Mouse (Mus musculus) liver, embryonic 12.5 days (tissue): ENCODE measurements around the gene Bak1. TPM values are rescaled to one million over a fixed set of nuclear protein-coding genes. Genes with fewer than 3 reads are reported as not detected.
A peak's percentile ranks its signal among the peaks of the same experiment; 100 is the strongest.

Source experiments
- ATAC-seq: fragments of 200-750 bp; cut with Nextera tagmentation; 2 replicates; pipeline ENCODE4 v1.8.0; 2017; ENCODE audit warnings: moderate number of reproducible peaks, mild to moderate bottlenecking, moderate library complexity
- H3K27ac ChIP-seq: fragments of 300-500 bp; sonication (generic); 2 replicates; pipeline ENCODE4 v1.5.1; 2016; ENCODE audit warnings: mild to moderate bottlenecking
- H3K27me3 ChIP-seq: fragments of 300-500 bp; sonication (generic); replicated peaks from 2 replicates; pipeline ENCODE4 v1.6.1; 2016; ENCODE audit warnings: mild to moderate bottlenecking, moderate library complexity
- H3K36me3 ChIP-seq: fragments of 300-500 bp; sonication (generic); 2 replicates; pipeline ENCODE4 v1.6.1; 2016; ENCODE audit warnings: mild to moderate bottlenecking, moderate library complexity
- H3K4me1 ChIP-seq: fragments of 300-500 bp; sonication (generic); 2 replicates; pipeline ENCODE4 v1.6.1; 2016
- H3K4me2 ChIP-seq: fragments of 300-500 bp; sonication (generic); 2 replicates; pipeline ENCODE4 v1.6.1; 2016; ENCODE audit warnings: mild to moderate bottlenecking, moderate library complexity
- H3K4me3 ChIP-seq: fragments of 300-500 bp; sonication (generic); 2 replicates; pipeline ENCODE4 v1.5.1; 2016; ENCODE audit warnings: mild to moderate bottlenecking, moderate library complexity
- H3K9ac ChIP-seq: fragments of 300-500 bp; sonication (generic); 2 replicates; pipeline ENCODE4 v1.6.1; 2016; ENCODE audit warnings: mild to moderate bottlenecking, moderate library complexity
- H3K9me3 ChIP-seq: fragments of 300-500 bp; sonication (generic); replicated peaks from 2 replicates; pipeline ENCODE4 v1.6.1; 2016; ENCODE audit warnings: mild to moderate bottlenecking, moderate library complexity
- WGBS: fragments of 180-500 bp; shearing (Covaris S2); methylation state at CpG from one replicate; pipeline ENCODE4 v1.1.7; 2016; ENCODE audit not compliant: insufficient replicate concordance; 5-methylcytosine and 5-hydroxymethylcytosine counted together
- polyA plus RNA-seq: library from polyadenylated mRNA; unstranded; fragments of >200 nt; fragmentation: Nextera tagmentation; extraction: Ambion mirVana; gene quantifications from 2 replicates; pipeline ENCODE4 v1.2.1, GENCODE M21; 2016

The Bak1 gene
- polyA plus RNA-seq, 1 experiment from 2014 or later = 3.2 TPM

DNA sequence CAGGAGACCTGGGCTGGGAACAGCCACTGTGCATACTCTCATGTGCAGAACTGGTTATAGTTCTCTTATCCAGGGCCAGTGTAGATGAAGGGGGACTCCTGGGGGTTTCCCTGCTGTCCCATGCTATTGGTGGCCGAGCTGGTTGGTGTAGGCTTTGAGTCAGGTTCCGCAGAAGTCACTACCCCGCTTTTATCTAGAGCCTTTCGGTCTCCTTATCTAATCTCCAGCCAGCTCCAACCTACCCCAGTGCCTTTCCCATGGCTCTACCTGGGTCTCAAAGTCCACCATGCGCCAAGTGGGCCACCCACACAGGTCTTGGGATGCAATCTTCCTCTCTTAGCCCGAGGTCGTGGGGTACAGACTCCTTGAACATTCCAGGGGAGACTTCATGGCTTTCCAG lies 37.3 kb upstream of the Bak1 start:
- WGBS = 36% methylated on average over 7 of the region's 7 CpGs
- Histone ChIP-seq H3K9ac (no peak overlapping the region), H3K4me2 (no peak overlapping the region), H3K27me3 (no peaks in the 10 kb centered on the region), H3K36me3 (no peaks in the 10 kb centered on the region), H3K4me3 (no peak overlapping the region), H3K4me1 (peaks cover 30% of the 10 kb centered on the region), H3K27ac (no peak overlapping the region), H3K9me3 (no peaks in the 10 kb centered on the region)
- ATAC-seq = no peak

DNA sequence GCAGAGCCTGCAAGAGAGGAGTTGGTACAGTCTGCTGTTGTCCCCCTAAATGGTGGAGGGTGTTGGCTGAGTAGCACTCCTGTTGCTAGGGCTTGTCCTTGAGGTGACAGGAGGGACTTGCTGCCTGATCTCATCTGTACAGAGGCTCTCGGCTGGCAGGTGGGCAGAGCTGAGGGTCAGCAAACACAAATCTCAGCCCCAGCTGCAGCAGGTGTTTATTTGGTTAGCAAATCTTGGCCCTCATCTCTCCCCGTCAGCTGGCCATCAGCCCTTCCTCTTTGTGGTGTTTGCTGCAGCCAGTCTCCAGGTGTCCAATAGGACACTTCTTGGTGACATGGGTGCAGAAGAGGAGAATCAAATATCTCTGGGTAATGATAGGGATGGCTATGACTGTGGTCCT lies 35.4 kb upstream of the Bak1 start:
- H3K36me3 ChIP-seq = no peaks in the 10 kb centered on the region
- H3K9me3 ChIP-seq = no peaks in the 10 kb centered on the region
- ATAC-seq = no peak
- 45% methylated on average over 2 of the region's 2 CpGs for WGBS
- H3K27me3 ChIP-seq = peaks cover 18% of the 10 kb centered on the region
- H3K4me2 ChIP-seq = no peak overlapping the region
- H3K4me3 ChIP-seq = no peak overlapping the region
- peaks cover 25% of the 10 kb centered on the region for H3K4me1 ChIP-seq
- no peak overlapping the region for H3K9ac ChIP-seq
- H3K27ac ChIP-seq = no peak overlapping the region

DNA sequence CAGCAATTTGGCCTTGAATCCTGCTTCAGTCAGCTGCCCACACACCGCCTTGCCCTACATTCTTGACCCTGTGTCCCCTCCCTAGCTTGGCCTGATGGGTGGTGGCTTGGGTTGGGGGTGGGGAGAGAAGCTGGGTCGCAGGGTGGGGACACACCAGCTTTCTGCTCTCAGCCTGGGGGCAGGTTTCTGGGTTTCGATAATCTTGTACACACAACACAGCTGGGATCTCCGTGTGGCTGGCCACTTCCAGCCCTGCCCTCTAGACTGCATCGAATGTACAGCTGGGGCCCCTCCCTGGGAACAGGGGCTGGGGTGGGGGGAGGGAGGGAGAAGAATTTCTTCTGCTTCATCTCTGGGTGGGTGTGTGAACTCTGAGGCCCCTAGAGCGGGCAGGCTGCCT lies 34.9 kb upstream of the Bak1 start:
- no peak overlapping the region for H3K4me3 ChIP-seq
- WGBS = 34% methylated on average over 6 of the region's 6 CpGs
- H3K4me1 ChIP-seq = peaks cover 25% of the 10 kb centered on the region
- peaks cover 23% of the 10 kb centered on the region for H3K27me3 ChIP-seq
- no peak overlapping the region for H3K9ac ChIP-seq
- no peaks in the 10 kb centered on the region for H3K9me3 ChIP-seq
- H3K36me3 ChIP-seq = no peaks in the 10 kb centered on the region
- no peak overlapping the region for H3K4me2 ChIP-seq
- no peak overlapping the region for H3K27ac ChIP-seq
- ATAC-seq = no peak

DNA sequence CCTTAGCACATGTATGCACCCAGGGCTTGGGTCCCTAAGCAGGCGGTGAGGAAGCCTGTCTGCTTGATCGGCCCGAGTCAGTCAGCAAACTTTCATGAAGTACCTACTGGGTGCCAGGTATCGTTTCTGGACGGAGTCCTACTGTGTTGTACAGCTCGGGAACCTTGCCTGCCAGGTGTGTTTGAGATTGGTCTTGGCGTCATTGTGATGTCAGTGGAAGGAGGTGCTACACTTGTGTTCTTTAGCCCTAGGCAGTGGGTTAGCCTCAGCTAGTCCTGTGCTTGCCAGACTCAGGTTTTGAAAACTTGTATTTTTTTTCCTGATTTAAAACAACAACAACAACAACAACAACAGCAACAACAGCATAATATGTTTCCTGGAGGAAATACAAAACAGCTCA lies 33.9 kb upstream of the Bak1 start:
- ATAC-seq = no peak
- Histone ChIP-seq H3K27me3 (peaks cover 33% of the 10 kb centered on the region), H3K4me1 (peaks cover 33% of the 10 kb centered on the region), H3K36me3 (no peaks in the 10 kb centered on the region), H3K4me3 (no peak overlapping the region), H3K4me2 (no peak overlapping the region), H3K9me3 (no peaks in the 10 kb centered on the region), H3K27ac (no peak overlapping the region), H3K9ac (no peak overlapping the region)
- 71% methylated on average over 7 of the region's 7 CpGs for WGBS

DNA sequence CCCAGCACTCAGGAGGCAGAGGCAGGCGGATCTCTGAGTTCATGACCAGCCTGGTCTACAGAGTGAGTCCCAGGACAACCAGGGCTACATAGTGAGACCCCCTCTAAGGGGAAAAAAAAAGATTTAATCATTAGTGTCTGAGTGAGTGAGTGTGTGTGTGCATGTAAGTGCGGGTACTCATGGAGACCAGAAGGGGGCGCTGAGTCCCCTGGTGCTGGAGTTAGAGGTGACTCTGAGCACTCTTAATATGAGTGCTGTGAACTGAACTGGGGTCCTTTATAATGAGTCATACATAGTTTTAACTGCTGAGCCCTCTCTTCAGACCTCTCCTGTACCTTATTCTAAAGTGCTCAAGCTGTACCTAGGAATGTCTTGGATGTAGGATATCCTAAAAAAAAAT lies 32.9 kb upstream of the Bak1 start:
- H3K4me3 ChIP-seq = no peak overlapping the region
- H3K36me3 ChIP-seq = no peaks in the 10 kb centered on the region
- peaks cover 36% of the 10 kb centered on the region for H3K4me1 ChIP-seq
- 77% methylated on average over 3 of the region's 3 CpGs for WGBS
- no peak overlapping the region for H3K4me2 ChIP-seq
- no peak overlapping the region for H3K9ac ChIP-seq
- no peak overlapping the region for H3K27ac ChIP-seq
- no peak for ATAC-seq
- H3K9me3 ChIP-seq = no peaks in the 10 kb centered on the region
- H3K27me3 ChIP-seq = peaks cover 43% of the 10 kb centered on the region

DNA sequence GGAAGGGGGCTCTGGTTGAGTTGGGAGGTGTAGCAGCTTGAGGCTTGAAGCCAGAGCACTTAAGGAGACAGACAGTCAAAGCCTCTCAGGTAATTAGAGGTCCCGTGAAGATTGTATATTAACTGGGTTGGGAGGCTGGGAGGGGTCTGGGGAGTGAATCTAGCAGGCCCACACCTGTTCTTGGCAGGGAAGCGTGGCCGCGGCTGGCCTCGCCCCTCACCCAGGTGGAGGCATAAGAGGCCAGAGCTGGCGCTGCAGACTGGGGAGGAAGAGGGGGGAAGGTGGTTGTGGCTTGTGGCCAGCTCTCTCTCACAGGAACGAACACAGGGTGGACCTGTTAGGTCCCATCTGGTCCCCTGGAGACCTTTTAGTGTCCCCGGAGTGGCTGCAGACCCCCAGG lies 31.9 kb upstream of the Bak1 start:
- H3K4me1 ChIP-seq = peaks cover 38% of the 10 kb centered on the region
- no peak overlapping the region for H3K4me2 ChIP-seq
- 49% methylated on average over 8 of the region's 8 CpGs for WGBS

DNA sequence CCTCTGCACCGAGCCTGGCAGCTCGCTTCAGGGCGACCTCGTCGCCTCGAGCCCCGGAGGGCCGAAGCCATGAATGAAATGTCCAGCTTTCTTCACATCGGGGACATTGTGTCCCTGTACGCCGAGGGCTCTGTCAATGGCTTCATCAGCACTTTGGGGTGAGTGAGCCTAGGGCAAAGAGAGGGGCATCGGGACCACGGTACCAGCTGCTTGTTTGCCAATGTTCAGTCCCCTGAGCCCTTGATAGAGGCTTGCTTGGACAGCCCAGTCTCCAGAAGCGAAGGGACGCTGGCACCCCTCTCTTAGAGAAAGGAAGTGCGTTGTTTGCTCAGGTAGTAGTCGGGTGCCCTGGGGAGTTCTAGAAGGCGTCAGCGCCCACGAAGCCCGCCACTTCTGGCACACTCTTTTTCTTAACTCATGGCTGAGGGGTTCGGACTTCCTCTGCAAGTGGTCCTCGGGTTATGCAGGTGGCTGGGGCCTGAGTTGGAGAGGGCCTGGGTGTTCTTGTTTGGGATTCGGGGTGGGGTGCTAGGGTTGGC lies 28.8 kb upstream of the Bak1 start:
- 4% methylated on average over 24 of the region's 24 CpGs for WGBS

More for the DNA sequence above, 31.9 kb upstream of the Bak1 start:
- Histone ChIP-seq H3K36me3 (no peaks in the 10 kb centered on the region), H3K9me3 (no peaks in the 10 kb centered on the region), H3K27me3 (peaks cover 52% of the 10 kb centered on the region), H3K4me3 (no peak overlapping the region), H3K9ac (no peak overlapping the region), H3K27ac (no peak overlapping the region)
- no peak for ATAC-seq

DNA sequence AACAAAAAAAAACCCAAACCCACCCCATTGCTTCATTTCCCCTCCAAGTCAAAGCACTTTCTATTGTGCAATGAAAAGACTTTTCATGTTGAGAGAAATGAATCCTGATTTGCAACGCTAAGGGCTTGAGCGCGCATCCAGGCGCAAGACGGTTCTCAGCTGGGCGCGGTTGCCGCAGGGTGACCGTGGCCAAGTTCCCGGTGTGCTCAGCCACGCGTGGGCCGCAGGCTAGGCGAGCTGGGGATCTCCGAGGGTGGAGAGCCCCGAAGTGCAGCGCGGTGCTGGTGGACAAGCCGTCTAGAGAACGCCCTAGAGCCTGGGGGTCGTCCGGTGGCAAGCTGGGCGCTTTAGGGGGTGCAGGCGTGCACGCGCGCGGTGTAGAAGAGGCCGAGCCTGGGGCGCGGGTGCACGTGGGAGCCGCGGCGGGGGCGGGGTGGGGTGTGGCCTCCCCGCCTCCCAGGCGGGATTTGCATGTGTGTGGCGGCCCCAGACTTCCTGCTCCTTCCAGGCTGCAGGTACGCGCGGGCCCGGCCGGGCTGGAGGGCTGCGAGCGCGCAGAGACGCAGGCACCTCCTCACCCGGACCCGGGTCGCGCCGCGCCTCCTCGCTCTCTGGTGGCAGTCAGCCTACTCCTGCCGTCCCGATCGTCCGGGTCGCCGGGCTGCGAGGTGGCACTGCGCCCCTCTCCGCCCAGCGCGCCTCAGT lies 28.2 kb upstream of the Bak1 start, which contains the start of gene Itpr3:
Gene Itpr3 (plus strand): TSS at position 493 of the 705 bp plus-strand sequence.
- H3K4me2 ChIP-seq = peak within 1 kb of the TSS; percentile 69
- H3K9ac ChIP-seq = peak within 1 kb of the TSS; percentile 44
- no peaks in the 10 kb centered on the region for H3K9me3 ChIP-seq
- H3K27ac ChIP-seq = peak within 1 kb of the TSS; percentile 57; the same call in 1 of the 2 replicates
- H3K27me3 ChIP-seq = peaks cover 52% of the 10 kb centered on the region
- no peaks in the 10 kb centered on the region for H3K36me3 ChIP-seq
- ATAC-seq = peak; percentile 57
- peak within 1 kb of the TSS; percentile 58 for H3K4me3 ChIP-seq
- under 1% methylated on average over 66 of the region's 66 CpGs for WGBS
- H3K4me1 ChIP-seq = peaks cover 30% of the 10 kb centered on the region

More for the DNA sequence above, 28.8 kb upstream of the Bak1 start:
- Histone ChIP-seq H3K9ac (peak overlapping the region; percentile 44), H3K9me3 (no peaks in the 10 kb centered on the region), H3K4me1 (peaks cover 28% of the 10 kb centered on the region), H3K36me3 (no peaks in the 10 kb centered on the region), H3K27ac (no peak overlapping the region), H3K4me3 (peak overlapping the region; percentile 58), H3K27me3 (peaks cover 52% of the 10 kb centered on the region), H3K4me2 (peak overlapping the region; percentile 69)
- ATAC-seq = no peak

DNA sequence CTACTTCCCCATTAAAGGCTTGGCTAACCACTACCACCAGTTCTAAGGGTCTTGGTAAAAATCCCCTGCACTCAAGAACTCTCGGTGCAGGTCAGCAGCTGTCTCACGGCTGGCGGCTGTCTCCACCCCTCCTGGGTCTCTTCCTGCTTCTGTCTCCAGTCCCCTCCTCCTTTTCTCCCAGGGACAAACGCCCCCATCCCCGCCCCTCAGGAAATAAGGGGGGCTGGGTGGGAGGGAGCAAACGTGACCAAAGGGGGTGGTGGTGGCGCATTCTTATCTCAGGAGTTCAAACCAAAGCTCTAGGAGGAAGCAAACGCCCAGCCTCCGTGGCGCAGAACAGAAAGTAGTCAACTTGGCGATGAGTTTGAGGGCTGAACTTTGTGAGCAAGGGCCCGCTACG lies 27.4 kb upstream of the Bak1 start:
- Histone ChIP-seq H3K36me3 (no peaks in the 10 kb centered on the region), H3K27me3 (peaks cover 52% of the 10 kb centered on the region), H3K4me2 (peak overlapping the region; percentile 69), H3K9ac (no peak overlapping the region), H3K4me1 (peaks cover 38% of the 10 kb centered on the region), H3K9me3 (no peaks in the 10 kb centered on the region), H3K27ac (peak overlapping the region; percentile 57; the same call in 1 of the 2 replicates), H3K4me3 (peak overlapping the region; percentile 58)
- ATAC-seq = peak; percentile 48
- 0% methylated on average over 13 of the region's 13 CpGs for WGBS

DNA sequence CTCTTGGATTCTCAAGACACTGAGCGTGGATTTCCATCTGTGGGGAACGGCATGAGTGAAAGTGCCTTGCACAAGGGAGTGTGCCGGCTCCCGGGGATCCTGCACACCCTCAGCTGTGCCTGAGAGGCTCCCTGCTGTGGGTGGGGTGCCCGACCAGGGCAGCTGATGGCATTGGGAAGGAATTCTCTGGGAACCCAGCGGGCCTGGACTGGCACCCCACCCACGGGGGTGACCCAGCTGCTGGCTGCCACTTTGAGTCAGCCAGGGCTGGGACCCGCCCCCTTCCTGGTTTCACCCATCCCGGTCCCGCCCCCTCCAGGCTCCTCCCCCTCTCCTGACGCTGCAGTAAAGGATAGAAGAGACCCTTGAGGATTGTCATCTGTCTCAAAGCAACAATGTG lies 22.7 kb upstream of the Bak1 start:
- WGBS = 27% methylated on average over 11 of the region's 11 CpGs
- no peak for ATAC-seq
- no peaks in the 10 kb centered on the region for H3K9me3 ChIP-seq
- no peaks in the 10 kb centered on the region for H3K36me3 ChIP-seq
- peaks cover 8% of the 10 kb centered on the region; the same call in 1 of the 2 replicates for H3K27me3 ChIP-seq
- no peak overlapping the region for H3K27ac ChIP-seq
- no peak overlapping the region; the same call in 1 of the 2 replicates for H3K9ac ChIP-seq
- H3K4me3 ChIP-seq = no peak overlapping the region
- H3K4me1 ChIP-seq = peaks cover 28% of the 10 kb centered on the region
- peak overlapping the region; percentile 42 for H3K4me2 ChIP-seq

DNA sequence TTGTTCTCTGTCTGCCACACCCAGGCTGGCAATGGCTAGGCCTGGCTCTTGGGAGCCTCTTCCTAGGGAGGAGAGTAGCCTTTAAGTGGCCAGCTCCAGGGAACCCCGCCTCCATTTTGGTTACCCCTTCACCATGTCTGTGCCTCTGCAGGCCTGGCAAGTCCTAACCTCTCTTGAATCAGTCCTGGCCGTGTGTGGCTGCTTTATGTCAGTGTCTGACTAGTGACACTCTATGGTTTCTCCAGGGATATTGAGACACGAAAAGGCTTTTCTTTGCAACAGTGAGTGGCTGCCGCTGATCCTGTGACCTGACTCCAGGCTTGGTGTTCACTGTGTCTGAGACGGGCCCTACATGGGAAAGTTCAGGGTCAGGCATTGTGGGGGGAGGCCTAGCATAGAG lies 22.0 kb upstream of the Bak1 start:
- H3K27me3 ChIP-seq = peaks cover under 1% of the 10 kb centered on the region; the same call in 1 of the 2 replicates
- H3K9me3 ChIP-seq = no peaks in the 10 kb centered on the region
- no peak overlapping the region for H3K9ac ChIP-seq
- no peak overlapping the region for H3K4me2 ChIP-seq
- H3K27ac ChIP-seq = no peak overlapping the region
- H3K4me3 ChIP-seq = no peak overlapping the region
- H3K36me3 ChIP-seq = no peaks in the 10 kb centered on the region
- ATAC-seq = no peak
- 63% methylated on average over 5 of the region's 5 CpGs for WGBS
- H3K4me1 ChIP-seq = peaks cover 21% of the 10 kb centered on the region

DNA sequence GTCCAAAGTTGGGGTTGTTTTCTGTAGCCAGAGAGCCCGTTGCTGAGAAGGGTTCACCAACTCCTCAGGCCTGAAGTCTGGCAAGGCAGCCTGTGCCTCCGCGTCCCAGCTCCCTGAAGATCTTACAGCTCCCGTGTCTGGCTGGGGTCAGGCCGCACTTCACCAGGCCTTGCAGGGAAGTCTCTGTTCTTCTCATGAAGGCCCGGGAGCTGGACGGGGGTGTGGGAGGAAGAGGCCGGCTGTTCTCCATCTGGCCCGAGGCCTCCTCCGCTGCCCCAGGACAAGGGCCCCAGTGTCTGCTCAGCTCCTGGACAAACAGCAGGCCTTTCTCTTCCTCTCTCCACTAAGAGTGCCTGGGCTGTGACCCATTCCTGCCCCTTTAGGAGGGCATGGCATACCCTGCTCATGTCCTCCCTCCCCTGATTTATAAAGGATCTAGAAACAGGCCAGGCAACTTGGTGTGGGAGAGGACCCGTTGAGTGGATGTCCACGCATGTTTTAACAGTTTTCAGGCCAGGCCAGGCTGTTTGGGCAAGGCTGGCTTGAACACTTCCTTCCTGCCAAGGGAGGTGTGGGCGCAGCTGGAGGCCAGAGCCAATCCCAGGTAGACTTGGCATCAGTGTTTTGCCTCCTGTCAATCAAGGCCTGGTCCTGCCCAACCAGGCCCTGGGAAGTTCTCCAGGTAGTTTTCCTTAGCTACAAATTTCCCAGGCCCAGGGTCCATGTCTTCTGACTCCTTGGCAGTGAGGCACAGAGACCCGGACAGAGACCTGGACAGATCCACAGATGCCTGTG lies 19.8 kb upstream of the Bak1 start:
- peaks cover 20% of the 10 kb centered on the region for H3K4me1 ChIP-seq
- no peak overlapping the region for H3K9ac ChIP-seq
- no peaks in the 10 kb centered on the region for H3K9me3 ChIP-seq
- ATAC-seq = no peak
- no peak overlapping the region for H3K4me3 ChIP-seq
- no peak overlapping the region for H3K27ac ChIP-seq
- no peaks in the 10 kb centered on the region for H3K36me3 ChIP-seq
- H3K27me3 ChIP-seq = no peaks in the 10 kb centered on the region
- 74% methylated on average over 14 of the region's 14 CpGs for WGBS
- H3K4me2 ChIP-seq = no peak overlapping the region
